Mouse (Mus musculus): ENCODE measurements around the gene Trpm5.

The Trpm5 gene

GRCm38 (mm10) chr7:143094592-143095553 lies at the start of gene Trpm5:
Gene Trpm5, minus strand, starts transcription at chr7:143094642.
- DNase-seq (ENCODE audit: low read depth, low spot score) = peak; percentile 58

DNA sequence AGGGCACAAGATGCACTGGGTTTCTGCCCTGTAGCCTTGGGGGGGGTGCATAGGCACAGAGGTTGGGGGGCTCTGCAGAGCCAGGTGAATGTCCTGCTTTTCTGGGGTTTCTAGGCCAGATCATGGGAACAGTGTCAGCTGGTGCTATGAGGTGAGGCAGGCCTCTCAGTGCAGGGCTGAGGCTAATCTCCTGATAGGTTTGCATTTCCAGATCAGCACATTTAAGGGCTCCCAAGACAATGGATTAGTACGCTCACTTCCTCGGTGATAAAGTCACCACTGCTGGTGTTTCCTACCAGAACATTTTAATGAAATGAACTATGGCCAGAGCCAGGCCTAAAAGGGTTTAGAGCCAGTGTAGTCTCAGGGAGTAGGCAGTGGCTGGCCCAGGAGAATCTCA lies 48.2 kb upstream of the Trpm5 start:
- DNase-seq (ENCODE audit: low read depth, low spot score) = no peak

DNA sequence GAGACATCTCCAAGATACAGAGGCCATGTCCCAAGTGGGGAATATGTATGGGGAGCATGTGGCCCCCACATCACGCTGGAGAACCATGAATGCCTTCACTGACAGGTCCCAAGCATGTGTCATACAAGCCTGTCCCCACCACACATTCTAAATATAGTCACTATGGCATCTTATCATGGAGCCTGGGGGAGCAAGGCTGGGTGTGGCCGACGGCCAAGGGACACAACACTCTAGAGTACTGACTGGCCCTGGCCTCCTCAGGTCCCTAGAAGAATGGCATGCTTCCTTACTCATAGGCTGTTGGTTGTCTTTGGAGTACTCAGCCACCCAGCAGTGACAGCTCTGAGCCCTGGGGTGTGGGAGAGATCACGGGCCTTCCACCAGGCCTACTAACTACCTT lies 45.5 kb upstream of the Trpm5 start:
- no peak for DNase-seq (ENCODE audit: low read depth, low spot score)

- no peak for DNase-seq (ENCODE audit: low read depth, low spot score)
These were observed 44.3 kb upstream of the Trpm5 start for GRCm38 (mm10) chr7:143138789-143139188.

DNA sequence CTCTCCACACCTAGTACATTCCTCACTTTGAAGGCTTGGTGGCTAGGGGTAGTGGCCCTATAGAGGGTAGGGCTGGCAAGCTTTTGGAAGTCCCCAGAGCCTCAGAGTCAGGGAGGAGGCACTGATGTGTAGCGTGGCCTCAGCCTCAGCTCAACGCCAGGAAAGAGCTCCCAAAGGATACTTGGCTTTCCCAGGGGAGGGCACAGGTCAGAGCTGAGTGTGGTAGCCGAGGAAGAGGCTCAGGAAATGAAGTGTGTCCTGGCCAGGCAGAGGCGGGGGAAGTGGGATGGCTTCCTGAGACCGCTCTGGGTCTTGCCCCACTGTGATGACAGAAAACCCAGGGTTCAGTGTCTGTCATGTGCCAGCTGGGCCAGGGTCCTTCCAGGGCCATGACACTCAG lies 42.1 kb upstream of the Trpm5 start:
- DNase-seq (ENCODE audit: low read depth, low spot score) = no peak

GRCm38 (mm10) chr7:143136125-143136524 lies 41.7 kb upstream of the Trpm5 start:
- no peak for DNase-seq (ENCODE audit: low read depth, low spot score)

- no peak for DNase-seq (ENCODE audit: low read depth, low spot score)
These were observed 38.4 kb upstream of the Trpm5 start for GRCm38 (mm10) chr7:143132815-143133214.

DNA sequence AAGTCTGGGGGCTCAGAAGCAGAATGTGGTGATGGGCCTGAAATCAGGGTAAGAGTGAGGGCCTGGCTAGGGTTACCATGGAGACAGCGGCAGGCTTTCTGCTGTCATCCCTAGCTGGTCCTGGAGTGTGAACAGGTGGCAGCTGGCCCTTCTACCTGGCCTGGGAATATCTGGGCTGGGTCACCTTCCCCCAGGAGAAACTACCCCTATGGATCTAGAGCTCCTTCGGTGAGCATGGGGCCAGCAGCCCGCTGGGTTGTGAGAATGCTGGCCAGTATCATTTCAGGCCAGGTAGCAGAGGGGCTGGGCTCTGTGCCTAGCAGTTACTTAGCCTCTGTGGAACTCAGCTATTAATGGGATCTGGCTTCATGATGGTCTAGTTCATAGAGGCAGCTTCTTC lies 30.5 kb upstream of the Trpm5 start:
- DNase-seq (ENCODE audit: low read depth, low spot score) = no peak

DNA sequence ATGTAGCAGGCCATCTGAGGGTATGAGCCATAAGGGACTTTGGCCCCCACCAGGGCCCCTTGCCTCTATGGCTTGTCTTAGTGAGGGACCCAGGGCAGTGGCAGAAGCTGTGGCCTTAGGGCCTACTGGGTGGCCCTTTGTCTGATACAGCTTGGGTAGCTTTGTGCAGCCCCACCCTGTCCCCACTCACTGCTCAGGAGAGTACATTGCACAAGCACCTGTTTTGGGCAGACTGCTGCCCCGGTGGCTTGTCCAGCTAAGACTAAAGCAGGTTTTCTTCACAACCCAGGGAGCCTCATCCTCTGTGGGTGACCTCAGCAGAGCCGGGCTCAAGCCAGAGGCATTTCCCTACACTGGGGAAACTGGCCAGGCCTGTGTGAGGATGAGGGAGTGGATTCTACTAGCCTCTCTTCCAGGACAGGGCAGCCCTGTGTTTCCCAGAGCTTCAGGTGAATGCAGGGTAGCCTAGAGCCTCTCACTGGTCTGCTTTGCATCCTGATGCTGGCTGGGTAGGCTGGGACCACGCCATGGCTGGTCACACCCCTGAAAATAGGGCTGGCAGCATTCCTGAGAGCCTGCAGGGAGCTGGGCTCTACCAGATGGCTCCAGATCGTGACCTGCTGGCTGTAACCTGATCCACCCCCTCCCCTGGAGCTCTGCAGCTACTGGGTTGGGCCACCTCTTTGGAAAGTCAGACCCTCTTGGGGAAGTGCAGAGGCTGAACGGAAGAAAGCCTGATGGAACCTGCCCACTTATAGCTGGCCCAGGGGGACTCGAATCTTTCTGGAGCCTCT lies 29.6 kb upstream of the Trpm5 start:
- DNase-seq (ENCODE audit: low read depth, low spot score) = peak; percentile 53

- no peak for DNase-seq (ENCODE audit: low read depth, low spot score)
These were observed 27.7 kb upstream of the Trpm5 start for GRCm38 (mm10) chr7:143122191-143122590.

- DNase-seq (ENCODE audit: low read depth, low spot score) = no peak
These were observed 25.4 kb upstream of the Trpm5 start for GRCm38 (mm10) chr7:143119826-143120225.

GRCm38 (mm10) chr7:143119407-143119806 lies 25.0 kb upstream of the Trpm5 start:
- no peak for DNase-seq (ENCODE audit: low read depth, low spot score)

GRCm38 (mm10) chr7:143116521-143116920 lies 22.1 kb upstream of the Trpm5 start:
- no peak for DNase-seq (ENCODE audit: low read depth, low spot score)

DNA sequence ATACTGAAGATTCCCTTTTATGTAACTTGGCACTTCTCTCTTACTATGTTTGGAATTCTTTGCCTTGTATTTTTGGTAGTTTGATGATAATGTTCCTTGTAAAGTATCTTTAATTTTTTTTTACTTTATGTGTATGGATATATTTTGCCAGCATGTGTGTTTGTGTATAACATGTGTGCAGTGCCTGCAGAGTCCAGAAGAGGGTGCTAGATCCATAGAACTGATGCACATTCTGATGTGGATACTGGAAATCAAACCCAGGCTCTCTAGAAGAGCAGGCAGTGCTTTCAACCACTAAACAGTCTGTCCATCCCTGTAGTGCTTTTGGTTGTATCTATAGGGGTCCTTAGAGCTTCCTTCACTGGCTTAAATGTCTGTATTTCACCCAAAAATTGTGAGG lies 20.3 kb upstream of the Trpm5 start:
- DNase-seq (ENCODE audit: low read depth, low spot score) = no peak

- no peak for DNase-seq (ENCODE audit: low read depth, low spot score)
These were observed 18.0 kb upstream of the Trpm5 start for GRCm38 (mm10) chr7:143112395-143112794.

DNA sequence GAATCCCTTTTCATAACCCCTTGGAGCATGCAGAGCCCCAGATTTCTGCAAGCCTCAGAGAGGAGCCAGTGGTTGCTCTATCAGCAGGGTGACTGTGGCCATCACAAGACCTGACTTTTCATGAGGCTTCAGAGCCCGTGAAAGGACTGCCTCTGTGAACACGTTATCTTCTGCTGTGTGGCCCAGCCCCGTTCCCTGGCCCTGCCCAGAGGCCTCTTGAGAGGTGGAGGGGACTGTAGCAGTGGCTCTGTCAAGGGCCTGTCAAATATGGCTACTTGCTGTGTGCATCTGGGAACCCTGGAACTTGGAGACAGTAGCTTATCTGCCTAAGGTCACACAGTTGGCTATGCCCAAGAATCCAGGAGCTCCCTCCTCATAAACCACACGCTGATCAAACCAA lies 17.3 kb upstream of the Trpm5 start:
- no peak for DNase-seq (ENCODE audit: low read depth, low spot score)

DNA sequence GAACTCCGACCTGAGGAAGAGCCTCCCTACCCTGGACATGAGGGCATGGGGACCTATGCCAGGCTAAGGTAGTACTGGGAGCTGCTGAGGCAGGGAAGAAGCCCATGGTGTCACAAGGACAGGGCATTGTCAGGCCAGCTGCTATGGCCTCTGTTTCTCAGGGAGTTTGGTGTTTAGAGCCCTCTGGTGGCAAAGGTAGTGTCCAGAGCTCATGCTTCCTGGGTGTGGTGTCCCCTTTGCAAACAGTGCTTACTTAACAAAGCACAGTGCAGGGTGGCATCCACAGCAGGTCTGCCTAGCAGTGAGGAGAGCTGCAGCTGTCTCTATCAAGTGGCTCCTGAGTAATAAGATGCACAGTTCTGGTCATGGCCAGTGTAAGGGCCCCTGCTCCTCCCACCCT lies 16.4 kb upstream of the Trpm5 start:
- no peak for DNase-seq (ENCODE audit: low read depth, low spot score)

DNA sequence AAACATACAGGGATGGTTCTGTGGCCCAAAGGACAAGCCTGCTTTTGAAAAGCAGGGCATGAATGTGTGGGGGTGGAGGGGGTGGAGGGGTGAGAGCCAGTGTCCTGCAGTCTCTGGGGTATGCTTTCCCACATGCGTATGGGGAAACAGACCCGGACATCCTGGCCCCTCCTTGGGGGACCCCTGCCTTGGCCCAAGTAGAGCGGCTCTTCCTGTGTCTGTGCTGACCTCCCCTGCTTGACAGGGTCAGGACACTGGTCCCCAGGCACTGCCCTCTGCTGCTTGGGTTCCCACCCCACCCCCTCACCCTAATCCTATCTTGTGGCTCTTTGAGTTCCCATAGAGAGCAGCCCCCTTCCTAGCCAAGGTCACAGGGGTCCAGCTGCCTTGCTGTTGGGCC lies 15.3 kb upstream of the Trpm5 start:
- no peak for DNase-seq (ENCODE audit: low read depth, low spot score)

DNA sequence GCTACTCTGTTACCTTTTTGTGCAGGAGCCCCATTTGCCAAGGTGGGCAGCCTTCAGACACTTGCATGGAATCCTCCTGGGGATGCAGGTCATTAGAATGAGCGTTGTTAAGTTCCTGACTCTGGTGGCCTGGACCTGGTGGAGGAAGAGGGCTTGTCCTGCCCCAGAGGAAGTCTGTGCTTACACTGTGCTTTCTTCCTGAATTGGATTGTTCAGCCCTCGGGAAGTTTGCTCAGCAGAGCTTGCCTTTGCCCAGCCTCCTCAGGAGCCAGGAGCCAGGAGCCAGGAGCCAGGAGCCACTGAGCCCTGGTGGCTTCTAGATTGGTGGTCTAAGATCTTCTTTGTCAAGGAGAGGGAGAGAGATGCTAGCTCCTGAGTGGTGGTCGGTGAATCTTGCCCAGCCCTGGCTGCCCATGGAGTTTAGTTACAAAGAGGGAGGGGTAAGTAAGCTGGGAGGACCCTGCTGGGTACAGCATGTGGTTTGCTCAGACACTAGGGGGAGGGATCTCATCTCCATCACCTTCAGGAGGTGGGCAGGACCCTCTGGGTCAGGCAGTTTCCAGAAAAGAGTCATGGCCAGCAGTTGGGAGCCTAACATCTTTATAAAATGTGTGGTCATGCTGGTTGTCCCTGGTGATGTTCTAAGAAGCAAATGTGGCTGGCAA lies 14.7 kb upstream of the Trpm5 start:
- DNase-seq (ENCODE audit: low read depth, low spot score) = no peak

DNA sequence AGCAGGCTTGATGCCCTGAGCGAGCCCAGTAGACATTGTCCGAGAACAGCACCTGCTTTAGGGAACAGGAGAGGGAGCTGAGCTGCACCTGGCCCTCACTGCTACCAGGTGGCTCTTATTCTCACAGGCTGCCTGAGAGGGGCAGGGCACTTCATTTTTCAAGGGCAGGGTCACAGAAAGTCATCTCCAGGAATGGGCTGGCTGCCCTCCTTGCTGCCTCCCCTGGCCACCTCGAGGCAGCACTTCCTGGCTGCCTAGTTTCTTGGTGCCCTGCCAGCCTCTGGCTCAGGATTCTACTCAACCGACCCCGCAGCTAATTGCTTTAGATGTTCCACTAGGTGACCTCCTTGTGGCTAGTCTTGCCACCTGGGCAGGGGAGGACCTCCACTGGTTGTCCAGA lies 13.8 kb upstream of the Trpm5 start:
- no peak for DNase-seq (ENCODE audit: low read depth, low spot score)

DNA sequence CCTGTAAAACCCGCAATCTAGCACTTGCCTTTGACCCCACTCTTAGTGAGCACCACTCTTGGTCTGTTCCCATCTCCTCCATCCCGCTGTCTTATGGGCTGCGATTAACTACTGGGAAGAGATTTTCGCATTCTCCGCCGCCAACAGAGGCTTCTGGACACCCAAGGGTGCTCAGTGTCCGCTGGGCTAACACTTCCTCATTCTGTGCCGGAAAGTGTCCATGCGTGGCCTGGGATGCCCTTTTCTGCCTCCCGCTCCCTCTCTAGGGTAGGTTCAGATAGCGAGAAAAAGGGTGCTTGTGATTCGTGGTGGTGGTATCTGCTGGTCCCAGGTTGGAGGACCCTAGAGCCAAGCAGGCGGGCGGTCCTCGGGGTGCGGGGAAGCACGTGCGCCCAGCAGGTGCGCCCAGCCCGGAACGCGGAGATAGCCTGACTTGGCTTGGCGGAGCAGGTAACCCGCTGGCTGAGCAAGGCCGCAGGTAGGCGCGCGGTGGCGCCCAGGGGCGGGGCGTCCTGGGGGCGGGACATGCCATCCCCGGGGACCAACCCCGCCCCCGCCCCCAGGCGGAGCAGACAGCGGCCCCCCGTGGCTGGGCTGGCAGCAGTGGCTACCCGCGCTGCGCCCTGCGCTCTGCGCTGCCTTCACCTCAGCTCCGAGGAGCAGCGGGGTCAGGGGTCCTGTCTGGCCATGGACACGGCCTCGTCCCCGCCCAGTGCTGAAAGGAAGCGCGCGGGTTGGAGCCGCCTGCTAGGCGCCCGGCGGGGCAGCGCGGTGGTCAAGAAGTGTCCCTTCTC lies 12.4 kb upstream of the Trpm5 start:
- DNase-seq (ENCODE audit: low read depth, low spot score) = no peak
